Mouse (Mus musculus) CH12.LX (cell line): ENCODE results near the gene Tex21. TPM values are rescaled to one million over a fixed set of nuclear protein-coding genes. Genes with fewer than 3 reads are reported as not detected.

Source experiments
- DNase-seq: peaks from one replicate; pipeline ENCODE4 v3.0.0-alpha.2; 2013; ENCODE audit errors: extremely low read depth
- H3K27ac ChIP-seq: 2 replicates; pipeline ENCODE4 v1.5.1; 2012; ENCODE audit warnings: low read depth, mild to moderate bottlenecking, control low read depth, moderate library complexity; ENCODE audit not compliant: insufficient read depth
- H3K27me3 ChIP-seq: replicated peaks from 2 replicates; pipeline ENCODE3; 2012; ENCODE audit warnings: inconsistent platforms
- H3K36me3 ChIP-seq, 2 experiments: replicated peaks in 1 of 2; 2 replicates each; pipeline versions ENCODE3 to v1.6.1; 2012; ENCODE audit warnings: inconsistent platforms in 1 of 2, low read length in 1 of 2, mild to moderate bottlenecking in 1 of 2, mixed read lengths in 1 of 2, moderate library complexity in 1 of 2; ENCODE audit not compliant: control insufficient read depth in 1 of 2, insufficient read depth in 1 of 2
- H3K4me1 ChIP-seq, 2 experiments: 2 replicates each; pipeline ENCODE4 v1.6.1; 2012; ENCODE audit warnings: inconsistent platforms in 1 of 2, moderate library complexity in 1 of 2; ENCODE audit not compliant: insufficient read depth in 2 of 2, control insufficient read depth in 1 of 2
- H3K4me2 ChIP-seq: 2 replicates; pipeline ENCODE4 v1.6.1; 2012; ENCODE audit warnings: low read depth, mild to moderate bottlenecking, control low read depth; ENCODE audit not compliant: poor library complexity, insufficient read depth, severe bottlenecking
- H3K4me3 ChIP-seq, 3 experiments: fragments of 150-350 bp in 1 of 3; sonication (generic) in 1 of 3; replicated peaks in 1 of 3; 2 replicates each; pipeline versions ENCODE3 to v1.5.1; 2011 to 2012; ENCODE audit warnings: low read depth in 2 of 3, low read length in 2 of 3, mild to moderate bottlenecking in 2 of 3, moderate library complexity in 2 of 3, control low read depth in 1 of 3, improper control_type of control experiment in 1 of 3, inconsistent platforms in 1 of 3, mixed read lengths in 1 of 3; ENCODE audit not compliant: poor library complexity in 1 of 3
- H3K79me2 ChIP-seq: replicated peaks from 2 replicates; pipeline ENCODE4 v1.6.1; 2012; ENCODE audit warnings: mild to moderate bottlenecking, moderate library complexity; ENCODE audit not compliant: control insufficient read depth, poor library complexity, insufficient read depth, severe bottlenecking; ENCODE audit errors: extremely low read depth
- H3K9ac ChIP-seq: 2 replicates; pipeline ENCODE4 v1.6.1; 2012; ENCODE audit warnings: low read depth, mild to moderate bottlenecking, control low read depth, moderate library complexity; ENCODE audit not compliant: insufficient read depth
- H3K9me3 ChIP-seq: replicated peaks from 2 replicates; pipeline ENCODE3; 2012; ENCODE audit warnings: low read length, inconsistent platforms, mixed read lengths
- BHLHE40 ChIP-seq: IDR thresholded peaks from 2 replicates; pipeline ENCODE4 v1.6.1; 2011; ENCODE audit warnings: mild to moderate bottlenecking, low read depth, low read length, improper control_type of control experiment
- CHD1 ChIP-seq: IDR thresholded peaks from 2 replicates; pipeline ENCODE4 v1.6.1; 2012; ENCODE audit warnings: low read depth, low read length, improper control_type of control experiment, inconsistent platforms
- CHD2 ChIP-seq: IDR thresholded peaks from 2 replicates; pipeline ENCODE4 v1.6.1; 2011; ENCODE audit warnings: low read length, improper control_type of control experiment
- ELF1 ChIP-seq: IDR thresholded peaks from 2 replicates; pipeline ENCODE4 v1.6.1; 2014; ENCODE audit warnings: low read depth, mild to moderate bottlenecking, inconsistent platforms, low read length, improper control_type of control experiment
- EP300 ChIP-seq: IDR thresholded peaks from 2 replicates; pipeline ENCODE4 v1.6.1; 2011; ENCODE audit warnings: low read length, improper control_type of control experiment
- HCFC1 ChIP-seq: IDR thresholded peaks from 2 replicates; pipeline ENCODE4 v1.6.1; 2012; ENCODE audit warnings: low read depth, mild to moderate bottlenecking, inconsistent platforms, low read length, improper control_type of control experiment
- JUN ChIP-seq: IDR thresholded peaks from 2 replicates; pipeline ENCODE4 v1.6.1; 2011; ENCODE audit warnings: low read depth, mild to moderate bottlenecking, low read length, improper control_type of control experiment, moderate library complexity; ENCODE audit not compliant: insufficient read depth
- MAX ChIP-seq: IDR thresholded peaks from 2 replicates; pipeline ENCODE4 v1.6.1; 2011; ENCODE audit warnings: low read length, improper control_type of control experiment
- MXI1 ChIP-seq: IDR thresholded peaks from 2 replicates; pipeline ENCODE4 v1.6.1; 2011; ENCODE audit warnings: mild to moderate bottlenecking, low read depth, low read length, improper control_type of control experiment
- NELFE ChIP-seq: IDR thresholded peaks from 2 replicates; pipeline ENCODE4 v1.6.1; 2011; ENCODE audit warnings: low read depth, low read length, improper control_type of control experiment
- NRF1 ChIP-seq: IDR thresholded peaks from 2 replicates; pipeline ENCODE4 v1.6.1; 2014; ENCODE audit warnings: low read depth, mild to moderate bottlenecking, inconsistent platforms, low read length, improper control_type of control experiment, moderate library complexity
- PAX5 ChIP-seq: IDR thresholded peaks from 2 replicates; pipeline ENCODE4 v1.6.1; 2012; ENCODE audit warnings: low read length, inconsistent platforms, mixed read lengths
- POLR2A ChIP-seq: IDR thresholded peaks from 2 replicates; pipeline ENCODE4 v1.6.1; 2011; ENCODE audit warnings: low read depth, mild to moderate bottlenecking, improper control_type of control experiment, low read length
- POLR2AphosphoS2 ChIP-seq: IDR thresholded peaks from 2 replicates; pipeline ENCODE4 v1.6.1; 2011; ENCODE audit warnings: low read depth, low read length, improper control_type of control experiment
- SIN3A ChIP-seq: IDR thresholded peaks from 2 replicates; pipeline ENCODE4 v1.6.1; 2012; ENCODE audit warnings: low read length, improper control_type of control experiment, inconsistent platforms
- TBP ChIP-seq: conservative IDR thresholded peaks from 2 replicates; pipeline ENCODE4 v1.6.1; 2011; ENCODE audit warnings: low read depth, low read length, improper control_type of control experiment
- USF1 ChIP-seq: IDR thresholded peaks from 2 replicates; pipeline ENCODE4 v1.6.1; 2014; ENCODE audit warnings: low read depth, mild to moderate bottlenecking, inconsistent platforms, low read length, improper control_type of control experiment
- USF2 ChIP-seq: conservative IDR thresholded peaks from 2 replicates; pipeline ENCODE4 v1.6.1; 2011; ENCODE audit warnings: low read depth, low read length, improper control_type of control experiment
- ZMIZ1 ChIP-seq: IDR thresholded peaks from 2 replicates; pipeline ENCODE4 v1.6.1; 2012; ENCODE audit warnings: low read depth, mild to moderate bottlenecking, inconsistent platforms, low read length, improper control_type of control experiment
- ZNF384 ChIP-seq: IDR thresholded peaks from 2 replicates; pipeline ENCODE4 v1.6.1; 2012; ENCODE audit warnings: low read depth, low read length, improper control_type of control experiment, inconsistent platforms
- dilution Hi-C: fragments of 300-500 bp; cut with MboI; formaldehyde crosslinking; loops from 2 replicates; pipeline ENCODE4 v1.14.3; 2020; ENCODE audit warnings: low sequenced_read_pairs; ENCODE audit not compliant: extremely low pct_unique_long_range_greater_than_20kb, extremely low pct_ligation_motif_present
- in situ Hi-C: fragments of 300-500 bp; cut with MboI; formaldehyde crosslinking; loops from 3 replicates; pipeline ENCODE4 v1.14.3; 2019; ENCODE audit warnings: low sequenced_read_pairs, low pct_ligation_motif_present, low pct_unique_long_range_greater_than_20kb, mixed read lengths
- polyA plus RNA-seq: library from polyadenylated mRNA; unstranded; fragments of >175 nt; gene quantifications from 2 replicates; pipeline ENCODE4 v1.2.1, GENCODE M21; 2012; ENCODE audit warnings: low read depth; ENCODE audit not compliant: insufficient read length
- total RNA-seq, 2 experiments: library from RNA; depleted of rRNA; stranded (reverse); fragments of 300-350 nt in 1 of 2; fragments of >200 nt in 1 of 2; gene quantifications; 2 replicates each; pipeline ENCODE4 v1.2.3; 2012 to 2014

Gene Tex21
- total and polyA plus RNA-seq, 3 experiments, result 0.11 to 0.42 (median 0.29) TPM

GRCm38 (mm10) chr12:76287986-76288385 lies 41.4 kb upstream of the Tex21 start:
- no peak overlapping the region for H3K27ac ChIP-seq
- no peaks in the 10 kb centered on the region for H3K9me3 ChIP-seq
- TF ChIP-seq HCFC1 (no peak), SIN3A (no peak), NELFE (no peak), POLR2A (no peak), USF2 (no peak), CHD2 (no peak), JUN (no peak), POLR2AphosphoS2 (no peak), BHLHE40 (no peak), EP300 (no peak), ZMIZ1 (no peak), MXI1 (no peak), MAX (no peak), NRF1 (no peak), PAX5 (no peak), TBP (no peak), ZNF384 (no peak), CHD1 (no peak), USF1 (no peak), ELF1 (no peak)
- H3K27me3 ChIP-seq, result no peaks in the 10 kb centered on the region
- no peaks in the 10 kb centered on the region for H3K79me2 ChIP-seq
- H3K4me2 ChIP-seq, result no peak overlapping the region
- dilution Hi-C loops (no loop called here), in situ Hi-C loops (no loop called here)
- H3K4me3 ChIP-seq, result no peak overlapping the region
- no peak overlapping the region for H3K9ac ChIP-seq
- no peaks in the 10 kb centered on the region for H3K4me1 ChIP-seq
- no peak for DNase-seq
- peaks cover 77 to 91% of the 10 kb centered on the region in 2 experiments for H3K36me3 ChIP-seq

GRCm38 (mm10) chr12:76285418-76285817 lies 38.9 kb upstream of the Tex21 start:
- H3K4me2 ChIP-seq, result no peak overlapping the region
- in situ Hi-C loops, result no loop called here
- TF ChIP-seq HCFC1, result no peak
- TF ChIP-seq SIN3A, result no peak
- H3K27ac ChIP-seq, result no peak overlapping the region
- no peaks in the 10 kb centered on the region for H3K79me2 ChIP-seq
- no peak for DNase-seq
- no peak overlapping the region for H3K4me3 ChIP-seq
- H3K9ac ChIP-seq, result no peak overlapping the region
- H3K4me1 ChIP-seq, result no peaks in the 10 kb centered on the region
- no peaks in the 10 kb centered on the region for H3K9me3 ChIP-seq
- H3K27me3 ChIP-seq, result no peaks in the 10 kb centered on the region
- dilution Hi-C loops, result no loop called here
- peaks cover 72 to 91% of the 10 kb centered on the region in 2 experiments for H3K36me3 ChIP-seq
